Mouse (Mus musculus) cerebellum, postnatal 4 days (tissue): ENCODE results near the gene Rbm48.
A peak's percentile ranks its signal among the peaks of the same experiment; 100 is the strongest.
"Not testable (repeated sequence)": the region's sequence is repeated elsewhere in the genome, so short reads cannot be mapped to it uniquely, and the experiment has no call there.

ENCODE experiments used
- DNase-seq, 2 experiments: peaks; one replicate each; pipeline ENCODE4 v3.0.0; 2022; ENCODE audit warnings: low spot score in 2 of 2, mixed read lengths in 1 of 2

Gene Rbm48

GRCm38 (mm10) chr5:3596399-3596766 lies at the start of gene Rbm48:
Gene Rbm48, minus strand, starts transcription at chr5:3596585.
- DNase-seq = peak; percentile 64 to 81

DNA sequence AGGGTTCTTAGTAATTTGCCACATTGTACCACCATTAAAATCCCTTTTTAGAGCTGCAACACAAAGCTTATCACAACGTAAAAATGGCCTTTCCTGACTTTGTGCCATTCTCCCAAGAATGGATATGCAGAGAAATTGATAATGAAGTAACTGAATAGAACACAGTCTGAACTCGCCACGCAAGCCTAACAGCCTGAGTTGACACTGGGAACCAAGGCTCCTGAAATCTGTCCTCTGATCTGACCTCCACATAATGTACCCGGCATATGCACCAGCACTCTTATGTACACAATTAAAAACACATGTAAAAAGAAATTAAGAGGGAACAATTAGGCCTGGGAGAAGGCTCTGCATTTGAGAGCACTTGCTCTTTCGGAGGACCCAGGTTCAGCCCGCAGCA lies 48.9 kb upstream of the Rbm48 start:
- DNase-seq = no peak

GRCm38 (mm10) chr5:3644621-3645020 lies 48.2 kb upstream of the Rbm48 start:
- no peak for DNase-seq

DNA sequence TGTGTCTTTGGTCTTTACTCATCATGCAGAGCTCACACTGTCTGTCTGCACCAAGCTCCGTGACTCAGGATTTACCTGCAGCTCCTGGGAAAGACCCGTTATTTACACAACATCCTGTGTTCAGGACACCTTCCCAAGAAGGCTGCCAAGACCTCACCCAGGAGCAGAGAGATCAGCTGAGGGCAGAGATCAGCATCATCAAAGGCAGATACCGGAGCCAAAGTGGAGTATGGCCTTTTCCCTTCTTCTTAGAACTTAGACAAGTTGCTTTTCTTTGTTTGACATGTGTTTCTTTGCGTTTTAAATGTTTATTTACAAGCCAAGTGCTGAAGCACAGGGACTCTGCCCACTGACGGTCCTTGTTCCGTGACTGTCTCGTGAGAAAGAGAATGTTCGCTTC lies 38.9 kb upstream of the Rbm48 start:
- DNase-seq = no peak

DNA sequence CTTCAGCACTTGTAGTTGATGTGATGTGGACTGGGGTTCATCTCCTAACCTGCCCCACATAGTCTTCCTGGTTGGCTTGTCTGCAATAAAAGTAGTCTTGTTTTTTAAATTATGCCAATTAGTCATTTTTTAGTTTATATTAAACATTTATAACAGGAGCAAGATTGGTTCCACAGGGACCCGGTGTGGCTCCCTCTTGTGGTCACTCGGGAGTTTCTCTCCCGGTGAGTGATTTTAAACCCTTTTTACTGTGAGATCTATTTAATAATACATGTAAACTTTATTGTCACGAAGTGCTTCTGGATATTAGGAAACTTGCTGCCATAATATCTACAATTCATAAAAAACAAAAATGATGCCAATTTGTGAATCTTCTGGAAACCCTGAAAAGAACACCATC lies 37.6 kb upstream of the Rbm48 start:
- DNase-seq = no peak

DNA sequence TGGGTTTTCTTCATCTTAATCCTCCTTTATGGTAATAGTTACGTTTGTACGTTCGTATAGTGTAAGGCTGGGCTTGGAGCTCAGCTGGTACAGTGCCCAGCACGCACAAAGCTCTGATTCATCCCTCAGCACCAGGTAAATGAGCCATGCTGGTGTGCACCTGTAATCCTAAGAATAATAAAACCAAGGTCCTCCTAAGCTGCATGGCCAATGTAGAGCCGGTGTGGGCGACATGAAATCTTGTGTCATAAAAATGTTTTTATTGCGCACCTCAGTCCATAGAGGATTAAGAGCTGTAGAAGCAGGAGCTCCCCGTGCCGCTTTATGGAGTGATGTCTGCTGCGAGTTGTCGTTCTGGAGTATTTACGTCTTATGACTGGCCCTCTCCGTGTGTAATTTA lies 36.9 kb upstream of the Rbm48 start:
- no peak for DNase-seq

- DNase-seq = no peak
These were observed 35.9 kb upstream of the Rbm48 start for GRCm38 (mm10) chr5:3632285-3632684.

- DNase-seq = no peak
These were observed 35.3 kb upstream of the Rbm48 start for GRCm38 (mm10) chr5:3631512-3632271.

DNA sequence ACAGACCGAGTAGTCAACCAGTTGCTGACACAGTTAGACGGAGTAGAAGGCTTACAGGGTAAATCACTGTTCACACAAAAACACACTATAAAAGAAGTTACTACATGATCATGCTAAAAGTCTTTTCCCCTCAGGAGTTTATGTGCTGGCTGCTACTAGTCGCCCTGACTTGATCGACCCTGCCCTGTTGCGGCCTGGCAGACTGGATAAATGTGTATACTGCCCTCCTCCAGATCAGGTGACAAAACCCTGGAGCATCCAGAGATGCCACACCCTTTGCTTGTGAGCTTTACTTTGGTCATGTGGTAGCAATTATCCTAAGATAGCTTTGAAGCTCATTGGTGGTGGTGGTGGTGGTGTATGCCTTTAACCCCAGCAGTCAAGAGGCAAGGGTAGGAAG lies 33.7 kb upstream of the Rbm48 start:
- no peak for DNase-seq

DNA sequence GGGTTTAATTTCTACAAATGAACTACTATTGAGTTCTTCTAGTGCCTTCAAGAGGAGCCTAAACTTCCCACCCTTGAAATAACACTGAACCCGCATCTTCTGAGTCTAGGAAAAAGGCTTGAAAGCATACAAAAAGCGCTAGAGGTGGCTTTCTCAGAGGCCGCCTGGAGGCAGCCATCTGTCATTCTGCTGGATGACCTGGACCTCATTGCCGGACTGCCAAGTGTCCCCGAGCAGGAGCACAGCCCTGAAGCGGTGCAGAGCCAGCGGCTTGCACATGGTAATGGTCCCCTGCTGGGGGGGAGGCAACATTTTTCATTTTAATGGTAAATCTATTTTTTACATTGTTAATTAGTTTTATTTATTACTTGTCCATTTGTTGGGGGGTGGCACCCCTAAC lies 24.1 kb upstream of the Rbm48 start:
- DNase-seq = no peak

- not testable (repeated sequence) for DNase-seq
These were observed 15.4 kb upstream of the Rbm48 start for GRCm38 (mm10) chr5:3611835-3612234.

- no peak for DNase-seq
These were observed 12.9 kb upstream of the Rbm48 start for GRCm38 (mm10) chr5:3609241-3609640.

GRCm38 (mm10) chr5:3607114-3607513 lies 10.7 kb upstream of the Rbm48 start:
- DNase-seq = no peak

GRCm38 (mm10) chr5:3600790-3601189 lies 4.4 kb upstream of the Rbm48 start:
- no peak for DNase-seq

GRCm38 (mm10) chr5:3600298-3600697 lies 3.9 kb upstream of the Rbm48 start:
- DNase-seq = no peak

DNA sequence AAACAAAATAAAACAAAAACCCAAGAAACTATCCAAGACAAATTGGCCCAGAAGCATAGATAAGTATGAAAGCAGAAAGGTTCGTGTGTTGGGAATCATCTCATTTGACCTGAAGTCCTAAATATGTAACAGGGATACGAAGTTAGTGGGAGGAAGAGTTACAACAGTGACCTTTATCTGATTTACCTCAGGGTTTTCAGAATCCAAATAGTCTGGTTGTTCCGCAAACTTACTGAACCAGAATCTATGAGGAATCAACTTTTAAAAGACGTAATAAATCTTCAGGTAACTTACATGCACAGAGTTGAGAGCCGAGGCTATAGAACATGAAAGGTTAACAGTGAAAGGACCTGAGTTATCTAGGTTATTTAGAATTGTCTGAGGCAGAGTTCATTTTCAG lies 2.4 kb upstream of the Rbm48 start:
- no peak for DNase-seq

GRCm38 (mm10) chr5:3597171-3597570 lies 786 bp upstream of the Rbm48 start:
- no peak for DNase-seq

DNA sequence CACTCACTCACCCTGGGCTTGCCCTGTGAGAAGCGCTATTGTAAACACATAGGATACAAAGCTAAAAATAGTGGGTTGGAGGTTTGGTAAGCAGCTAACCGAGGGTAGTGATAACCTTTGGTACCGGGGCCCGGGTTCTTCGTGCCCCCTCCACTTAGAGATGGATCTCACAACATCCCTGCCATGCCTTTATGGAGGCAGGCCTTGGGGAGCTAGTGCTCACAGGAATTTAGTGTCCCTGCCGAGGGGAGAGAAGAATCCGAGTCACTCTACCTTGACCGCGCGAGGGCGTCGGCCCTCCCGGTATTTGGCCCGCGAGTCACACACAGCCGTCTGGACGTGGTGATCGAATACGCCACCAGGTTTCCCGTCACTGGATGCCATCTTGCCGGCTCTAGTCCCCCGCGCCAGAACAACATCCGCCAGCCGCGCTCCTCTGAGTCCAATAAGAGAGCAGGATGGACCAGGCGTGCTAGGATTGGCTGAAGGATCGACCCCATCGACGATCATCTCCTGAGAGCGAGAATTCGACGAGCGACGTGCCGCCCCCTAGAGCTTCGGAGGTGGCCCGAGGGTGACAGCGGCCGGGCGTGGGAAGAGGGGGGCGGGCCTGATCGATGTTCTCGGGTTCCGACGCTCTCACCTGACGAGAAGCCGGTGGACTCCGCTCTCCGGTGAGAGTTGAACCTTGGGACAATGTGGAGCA lies 539 bp downstream of the Rbm48 start, which contains the start of gene Pex1:
Gene Pex1 (plus strand): TSS at position 374 of the 706 bp plus-strand sequence.
- peak; percentile 86 to 90 for DNase-seq

DNA sequence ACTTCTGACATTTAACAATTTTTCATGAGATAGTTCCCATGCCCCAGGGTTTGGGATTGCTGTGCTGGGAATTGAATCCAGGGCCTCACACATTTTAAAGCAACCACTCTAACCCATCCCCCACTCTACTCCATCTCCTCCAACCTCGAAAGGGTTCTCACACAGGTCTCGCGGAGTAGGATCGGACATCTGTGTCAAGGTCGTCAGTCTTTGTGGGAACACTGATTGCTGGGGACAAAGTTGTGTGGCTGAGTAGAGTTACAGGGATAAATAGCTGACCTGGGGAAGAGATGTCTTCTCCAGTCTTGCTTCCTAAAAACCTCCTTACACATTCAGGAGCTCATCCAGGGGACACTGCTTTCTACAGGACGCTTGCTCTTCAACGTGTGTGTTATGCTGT lies 17.3 kb downstream of the Rbm48 start:
- no peak for DNase-seq

- no peak for DNase-seq
These were observed 18.4 kb downstream of the Rbm48 start for GRCm38 (mm10) chr5:3577939-3578338.

GRCm38 (mm10) chr5:3574825-3575224 lies 21.6 kb downstream of the Rbm48 start:
- no peak for DNase-seq

GRCm38 (mm10) chr5:3571266-3571665 lies 25.1 kb downstream of the Rbm48 start, which contains the start of gene 1700109H08Rik:
Gene 1700109H08Rik, plus strand, starts transcription at chr5:3571566.
- no peak for DNase-seq

DNA sequence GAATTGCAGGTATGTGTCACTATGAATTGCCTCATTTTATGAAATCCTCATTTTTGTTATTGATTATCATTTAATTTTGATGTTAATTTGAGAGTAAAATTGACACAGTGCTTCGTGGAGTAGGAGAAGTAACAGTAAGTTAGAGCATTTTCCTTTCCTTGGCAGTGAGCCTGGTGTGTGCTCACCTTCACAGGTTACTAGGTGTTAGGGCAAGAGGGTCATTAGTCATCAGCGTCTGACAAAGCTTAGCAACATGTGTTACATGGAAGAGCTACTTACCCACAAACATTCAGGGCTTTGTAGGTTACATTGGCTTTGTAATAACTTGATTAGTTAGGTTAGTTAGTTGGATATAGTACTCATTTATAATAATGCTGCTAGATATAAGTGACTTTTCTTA lies 42.2 kb downstream of the Rbm48 start:
- no peak for DNase-seq
